Mouse (Mus musculus) cerebellum, postnatal 4 days (tissue): ENCODE data around the gene Ticam1.
"Not testable (repeated sequence)": the region's sequence is repeated elsewhere in the genome, so short reads cannot be mapped to it uniquely, and the experiment has no call there.

Source experiments
- DNase-seq, 2 experiments: peaks; one replicate each; pipeline ENCODE4 v3.0.0; 2022; ENCODE audit warnings: low spot score in 2 of 2, mixed read lengths in 1 of 2

The Ticam1 gene

DNA sequence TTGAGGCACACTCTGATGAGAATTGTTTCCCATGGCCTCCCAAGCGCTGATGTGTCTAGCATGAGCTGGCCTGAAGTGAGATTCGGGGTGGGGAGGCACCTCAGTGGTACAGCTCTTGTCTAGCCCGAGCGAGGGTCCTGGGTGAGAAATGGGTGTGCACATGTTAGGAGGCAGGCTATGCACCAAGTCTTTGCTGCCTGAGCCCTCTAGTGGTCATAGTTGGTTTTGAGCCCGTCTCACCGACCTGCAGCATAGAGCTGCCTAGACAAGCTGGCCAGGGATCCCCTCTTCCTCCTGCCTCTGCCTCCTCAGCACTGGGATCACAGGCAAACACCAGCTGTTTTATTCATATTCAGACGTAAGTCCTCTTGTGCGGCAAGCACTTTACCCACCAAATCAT, 12.6 kb downstream of the Ticam1 start:
- peak in 1 of 2 experiments; percentile 78 for DNase-seq

DNA sequence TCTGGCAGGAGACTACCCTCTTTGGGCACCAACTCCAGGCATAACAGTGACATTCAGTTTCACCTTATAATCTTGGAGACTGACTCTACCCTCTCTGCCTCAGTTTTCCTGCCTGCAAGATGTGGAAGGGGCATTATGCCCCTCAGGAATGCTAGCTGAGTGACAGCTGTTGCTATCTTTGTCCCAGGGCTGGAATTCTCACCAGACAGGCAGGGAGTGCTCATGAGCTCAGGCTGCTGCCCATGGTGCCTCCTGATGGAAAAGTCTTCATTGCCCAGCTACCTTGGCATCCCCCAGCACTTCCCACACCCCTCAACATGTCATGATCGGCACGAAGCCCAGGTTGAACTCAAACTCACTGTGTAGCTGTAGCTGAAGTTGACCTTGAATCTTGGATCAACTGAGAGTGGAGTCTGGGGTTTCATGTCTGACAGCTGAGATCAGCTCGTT, 13.9 kb downstream of the Ticam1 start:
- DNase-seq: no peak

DNA sequence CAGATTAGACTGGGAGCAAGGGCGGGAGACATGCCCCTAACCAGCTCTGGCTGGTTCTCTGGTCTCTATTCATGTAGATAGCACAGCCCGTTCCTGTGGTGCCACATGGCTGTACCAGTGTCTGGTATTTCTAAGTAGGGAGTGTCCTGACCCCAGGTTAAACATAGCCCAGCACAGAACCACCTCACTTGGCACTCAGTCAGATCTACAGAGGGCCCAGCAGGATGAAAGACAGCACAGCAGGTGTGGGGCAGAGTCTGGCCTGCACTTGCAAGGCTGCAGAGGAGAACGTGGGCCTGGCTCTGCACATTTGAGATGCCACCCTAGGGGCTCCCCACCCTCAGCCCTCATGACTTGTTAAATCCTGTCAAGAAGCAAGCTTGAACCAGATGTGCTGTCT, 15.4 kb downstream of the Ticam1 start:
- DNase-seq: no peak

DNA sequence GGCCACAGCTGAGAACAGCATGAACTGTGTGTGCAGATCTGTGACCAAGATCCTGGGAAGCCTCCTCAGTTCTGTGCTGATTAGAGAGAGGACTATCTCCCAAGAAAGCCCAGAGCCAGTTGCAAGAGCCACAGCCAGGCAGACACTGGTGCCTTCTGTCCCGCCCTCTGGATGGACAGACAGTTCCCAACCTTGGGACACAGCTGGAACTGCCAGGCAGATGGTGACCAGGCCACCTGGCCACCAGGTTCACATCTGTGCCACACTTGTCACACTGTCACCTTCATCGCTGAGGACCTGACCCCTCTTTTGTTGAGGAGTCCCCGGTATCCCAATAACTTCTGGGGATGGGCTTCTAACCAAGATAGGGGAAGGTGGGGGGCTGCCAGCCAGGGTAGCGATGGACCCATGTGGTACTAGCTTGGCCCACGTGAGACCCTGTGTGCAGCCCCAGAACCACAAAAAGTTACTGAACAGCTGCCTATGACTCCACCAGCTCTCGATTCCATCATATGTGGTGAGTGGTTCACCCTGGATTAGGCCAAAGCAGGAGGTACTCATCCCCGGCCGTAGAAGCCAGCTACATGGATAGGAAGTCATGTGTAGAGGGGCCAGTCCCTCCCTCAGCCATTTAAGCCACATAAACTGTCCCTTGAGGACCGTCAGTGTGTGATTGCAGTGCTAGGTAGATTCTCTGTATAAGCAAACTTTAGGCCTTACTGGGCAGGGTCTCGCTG, 17.1 kb downstream of the Ticam1 start:
- DNase-seq: no peak

DNA sequence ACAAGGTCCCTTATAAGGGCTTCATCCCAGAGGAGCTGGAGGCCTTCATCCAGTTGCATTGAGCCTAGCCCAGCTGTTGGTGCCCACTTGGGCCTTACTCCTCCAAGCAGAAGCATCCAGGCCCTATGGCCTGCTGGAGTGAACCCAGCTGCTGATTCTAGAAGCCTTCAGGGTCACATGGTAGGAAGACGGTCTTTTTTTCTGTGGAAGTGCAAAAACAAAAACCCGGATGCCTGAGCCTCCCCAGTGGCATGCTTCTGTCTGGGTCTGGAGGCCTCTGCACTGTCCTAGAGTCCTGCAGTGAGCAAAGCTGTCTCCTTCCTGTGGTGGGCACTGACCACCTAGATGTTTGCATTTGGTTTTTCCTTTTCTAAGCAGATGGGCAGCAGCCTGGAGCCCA, 17.8 kb downstream of the Ticam1 start:
- DNase-seq: not testable (repeated sequence)

DNA sequence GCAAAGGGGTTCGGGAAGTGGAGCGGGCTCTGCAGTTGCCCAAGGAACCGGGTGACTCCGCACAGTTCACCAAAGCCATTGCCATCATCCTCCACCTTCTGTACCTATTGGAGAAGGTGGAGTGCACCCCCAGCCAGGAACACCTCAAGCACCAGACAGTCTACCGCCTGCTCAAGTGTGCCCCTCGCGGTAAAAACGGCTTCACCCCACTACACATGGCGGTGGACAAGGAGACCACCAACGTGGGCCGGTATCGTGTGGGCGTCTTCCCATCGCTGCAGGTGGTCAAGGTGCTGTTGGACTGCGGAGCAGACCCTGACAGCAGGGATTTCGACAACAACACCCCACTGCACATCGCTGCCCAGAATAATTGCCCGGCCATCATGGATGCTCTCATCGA, 18.3 kb downstream of the Ticam1 start:
- not testable (repeated sequence) for DNase-seq

DNA sequence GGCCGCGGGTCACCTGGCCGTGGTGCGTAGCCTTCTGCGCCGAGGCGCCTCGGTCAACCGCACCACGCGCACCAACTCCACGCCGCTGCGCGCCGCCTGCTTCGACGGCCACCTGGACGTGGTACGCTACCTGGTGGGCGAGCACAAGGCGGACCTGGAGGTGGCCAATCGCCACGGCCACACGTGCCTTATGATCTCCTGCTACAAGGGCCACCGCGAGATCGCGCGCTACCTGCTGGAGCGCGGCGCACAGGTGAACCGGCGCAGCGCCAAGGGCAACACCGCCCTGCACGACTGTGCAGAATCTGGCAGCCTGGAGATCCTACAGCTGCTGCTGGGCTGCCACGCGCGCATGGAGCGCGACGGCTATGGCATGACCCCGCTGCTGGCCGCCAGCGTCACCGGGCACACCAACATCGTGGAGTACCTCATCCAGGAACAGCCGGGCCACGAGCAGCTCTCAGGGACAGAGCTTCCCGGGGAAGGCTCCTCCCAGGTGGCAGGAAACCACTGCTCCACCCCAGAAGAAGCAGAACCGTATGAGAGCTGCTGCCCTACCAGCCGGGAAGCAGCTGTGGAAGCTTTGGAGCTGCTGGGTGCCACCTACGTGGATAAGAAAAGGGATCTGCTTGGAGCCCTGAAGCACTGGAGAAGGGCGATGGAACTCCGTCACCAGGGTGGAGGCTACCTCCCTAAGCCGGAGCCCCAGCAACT, 19.2 kb downstream of the Ticam1 start:
- DNase-seq: peak in 1 of 2 experiments; percentile 30

DNA sequence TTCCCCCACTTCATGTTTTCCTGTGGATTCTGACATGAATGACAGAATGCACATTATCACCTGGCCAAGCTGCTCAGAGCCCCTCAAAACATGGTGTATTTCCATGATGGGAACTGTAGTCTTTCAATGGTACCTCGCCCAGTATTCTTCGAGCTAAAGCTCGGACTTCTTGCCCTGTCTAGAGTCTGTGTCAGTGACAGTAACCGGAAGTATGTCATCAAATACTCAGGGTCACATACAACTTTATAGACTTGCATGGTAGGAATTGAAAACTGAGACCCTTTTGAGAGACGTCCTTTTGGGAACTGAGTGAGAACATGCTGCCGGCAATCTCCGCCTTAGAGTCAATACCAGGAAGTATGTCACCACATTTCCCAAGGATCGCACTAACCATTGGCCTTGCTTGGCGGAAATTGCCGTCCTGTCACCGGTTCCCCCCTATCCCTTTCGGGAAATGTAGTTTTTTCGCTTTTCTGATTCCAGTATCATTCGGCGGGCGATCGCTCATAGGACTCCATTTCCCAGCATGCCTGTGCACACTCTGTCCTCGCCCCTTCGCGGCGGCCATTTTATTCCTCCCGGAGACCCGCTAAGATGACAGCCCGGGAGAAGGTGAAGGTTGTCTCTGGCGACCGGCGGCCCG, 20.2 kb downstream of the Ticam1 start, which contains the start of gene Fem1a:
Fem1a (plus strand) TSS at position 572 of the 643 bp plus-strand sequence.
- DNase-seq: peak; percentile 69 to 86

DNA sequence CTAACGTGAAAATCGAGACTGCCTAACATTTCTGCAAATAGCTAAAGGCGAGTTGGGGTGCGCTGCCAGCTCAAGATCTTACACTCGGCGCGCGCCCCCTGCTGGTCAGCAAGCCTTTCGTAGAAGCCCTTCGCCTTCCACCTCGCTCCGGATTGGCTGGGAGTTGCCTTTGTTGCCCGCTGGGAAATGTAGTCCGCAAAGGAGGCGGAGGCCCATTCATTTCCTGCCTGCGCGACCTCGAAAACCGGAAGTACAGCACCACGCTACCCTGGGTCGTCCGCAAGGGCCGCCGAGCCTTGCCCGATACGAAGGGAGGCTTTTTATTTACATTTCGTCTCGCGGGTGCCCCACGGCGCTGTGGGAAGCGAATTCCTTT, 20.7 kb downstream of the Ticam1 start:
- peak; percentile 98 to 99 for DNase-seq

DNA sequence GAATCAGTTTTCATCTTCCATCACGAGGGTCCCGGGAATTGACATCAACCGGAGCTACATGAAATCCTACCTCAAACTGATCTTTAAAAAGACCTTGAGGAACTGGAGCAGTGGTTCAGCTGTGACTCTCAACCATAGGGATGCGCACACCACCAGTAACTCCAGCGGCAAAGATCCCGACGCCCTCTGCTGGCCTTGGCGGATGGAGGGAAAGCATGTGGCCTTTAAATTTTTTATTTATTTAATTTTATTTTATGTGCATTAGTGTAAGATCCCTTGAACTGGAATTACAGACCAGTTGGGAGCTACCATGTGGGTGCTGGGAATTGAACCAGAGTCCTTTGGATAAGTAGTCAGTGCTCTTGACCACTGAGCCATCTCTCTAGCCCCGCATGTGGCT, 21.2 kb downstream of the Ticam1 start:
- DNase-seq: peak in 1 of 2 experiments; percentile 70

DNA sequence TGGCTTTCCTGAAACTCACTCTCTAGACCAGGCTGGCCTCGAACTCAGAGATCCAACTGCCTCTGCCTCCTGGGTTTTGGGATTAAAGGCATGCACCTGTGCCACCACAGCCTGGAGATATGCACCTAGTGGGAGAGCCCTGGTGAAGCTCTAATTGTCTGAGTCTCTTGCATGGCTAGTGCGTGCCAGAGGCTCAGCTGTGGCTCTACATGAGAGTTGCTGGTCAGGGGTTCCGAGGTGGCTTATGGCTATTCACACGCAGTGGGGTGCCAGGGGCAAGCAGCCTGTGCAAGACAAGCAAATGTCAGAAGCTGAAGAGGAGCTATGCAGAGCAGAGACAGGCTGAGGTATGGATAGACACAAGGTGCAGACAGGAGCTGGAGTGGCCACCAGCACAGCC, 21.9 kb downstream of the Ticam1 start:
- DNase-seq: no peak

DNA sequence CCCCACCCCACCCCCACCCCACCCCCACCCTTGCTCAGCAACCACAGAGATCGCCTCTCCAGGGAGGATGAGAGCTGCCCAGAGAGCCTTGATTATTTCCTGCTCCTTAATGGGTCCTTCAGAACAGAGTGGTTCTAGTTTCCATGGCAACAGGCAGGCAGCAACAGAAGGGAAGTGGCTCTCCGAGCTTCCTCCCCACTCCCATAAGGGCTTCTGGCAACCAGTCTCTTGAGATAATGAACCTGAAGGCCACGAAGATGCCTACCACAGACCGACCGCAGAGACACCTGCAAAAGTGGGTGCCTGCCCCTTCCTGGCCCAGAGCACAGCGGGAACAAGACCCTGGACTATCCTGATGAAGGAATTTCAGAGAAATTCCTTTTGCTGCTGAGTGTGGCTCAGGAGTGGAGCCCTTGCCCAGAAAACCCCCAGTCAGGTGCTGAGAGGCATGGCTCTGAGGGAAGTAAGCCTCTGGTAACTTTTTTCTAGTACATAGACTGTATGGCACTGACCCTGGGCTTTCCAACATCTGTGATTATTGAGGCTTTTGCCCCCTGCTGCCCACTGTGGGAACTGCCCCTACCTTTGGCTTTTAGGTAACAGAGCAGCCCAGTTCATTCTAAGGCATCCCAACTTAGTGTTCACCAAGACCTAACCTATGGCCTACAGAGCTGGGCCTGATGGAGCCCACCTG, 25.3 kb downstream of the Ticam1 start:
- DNase-seq: peak in 1 of 2 experiments; percentile 69

DNA sequence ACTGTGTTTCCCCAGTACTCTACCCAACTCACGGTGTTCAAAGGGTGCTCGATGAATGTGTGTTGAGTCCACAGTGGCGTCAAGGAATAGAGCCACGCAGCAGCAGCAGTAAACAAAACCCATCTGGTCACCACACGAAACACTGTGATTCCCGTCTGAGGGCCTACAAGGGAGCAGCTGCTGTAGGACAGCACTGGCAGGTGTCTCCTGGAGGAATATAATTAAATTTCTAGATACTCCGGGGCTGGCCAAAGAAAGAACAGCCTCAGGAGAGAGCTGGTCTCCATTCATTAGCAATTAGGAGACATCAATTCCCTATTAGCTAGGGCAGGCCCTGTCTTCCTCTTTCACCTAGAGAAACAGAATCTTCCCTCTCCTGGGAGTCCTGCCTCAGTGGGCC, 31.0 kb downstream of the Ticam1 start:
- no peak for DNase-seq

DNA sequence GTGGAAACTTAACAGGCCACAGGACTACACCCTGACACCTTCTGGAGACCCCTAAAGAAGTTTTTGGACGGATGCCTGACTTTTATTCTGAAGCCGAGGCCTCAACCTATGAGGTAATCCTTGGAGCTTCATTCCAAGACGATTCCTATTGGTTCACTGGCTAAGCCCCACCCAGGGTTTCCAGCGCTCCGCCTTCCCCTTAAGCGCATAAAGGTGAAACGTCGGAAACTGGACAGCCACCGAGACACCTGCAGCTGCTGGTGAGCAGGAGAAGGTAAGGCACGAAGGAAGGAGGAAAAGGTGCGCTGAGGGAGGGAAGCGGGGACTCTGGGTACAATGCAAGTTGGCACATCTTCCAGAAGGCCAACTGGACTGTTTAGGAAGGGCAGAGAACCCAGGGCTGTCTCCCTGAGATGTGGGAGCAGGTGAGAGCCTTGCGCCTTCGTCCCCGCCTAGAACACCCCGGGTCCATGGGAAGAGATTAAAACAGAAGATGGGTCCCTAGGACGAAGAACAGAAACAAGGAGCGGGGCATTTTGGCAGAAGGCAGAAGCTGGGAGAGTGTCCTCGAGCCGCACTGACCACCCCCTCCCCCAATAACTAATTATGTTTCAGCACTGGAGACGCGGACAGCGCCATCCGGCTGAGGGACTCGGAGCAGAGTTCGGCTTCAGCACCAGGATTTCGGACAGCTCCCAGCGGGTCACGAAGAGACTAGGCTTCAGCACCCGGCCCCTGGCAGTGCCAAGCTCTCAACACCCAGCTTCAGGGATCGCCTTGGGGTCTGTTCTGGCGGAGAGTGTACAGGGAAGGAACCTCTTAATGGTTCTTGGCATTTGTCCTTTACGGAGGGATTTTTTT, 34.8 kb downstream of the Ticam1 start:
- DNase-seq: peak; percentile 73 to 74

DNA sequence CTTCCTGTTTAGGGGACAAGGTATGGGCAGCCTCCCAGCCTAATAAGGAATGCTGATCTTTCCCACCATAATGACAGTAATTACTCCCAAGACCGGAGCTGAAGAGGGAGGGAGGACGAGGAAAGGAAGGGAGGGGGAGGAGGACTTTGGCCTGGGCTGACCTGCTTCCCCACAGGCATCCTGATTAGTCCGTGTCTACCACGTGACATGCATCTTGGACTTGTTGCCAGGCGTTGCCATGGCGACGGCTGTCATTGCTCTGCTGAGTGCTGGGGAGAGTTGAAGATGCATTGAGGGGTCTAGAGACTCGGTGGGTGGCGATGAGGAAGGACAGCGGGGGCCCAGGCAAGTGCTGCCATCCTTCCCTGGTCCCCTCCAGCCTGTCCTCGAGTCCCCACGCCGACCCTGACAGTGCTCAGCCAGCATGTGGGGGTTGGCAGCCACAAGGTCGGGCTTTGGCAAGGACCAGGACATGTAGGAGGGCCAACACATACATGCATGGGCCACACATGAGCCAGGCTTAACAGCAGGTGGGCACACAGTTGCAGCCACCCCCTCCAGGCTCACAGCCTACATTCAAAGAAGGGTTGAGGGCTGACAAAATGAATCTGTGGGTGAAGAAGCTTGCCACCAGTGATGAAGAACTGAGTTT, 42.6 kb downstream of the Ticam1 start:
- DNase-seq: peak; percentile 57 to 85

DNA sequence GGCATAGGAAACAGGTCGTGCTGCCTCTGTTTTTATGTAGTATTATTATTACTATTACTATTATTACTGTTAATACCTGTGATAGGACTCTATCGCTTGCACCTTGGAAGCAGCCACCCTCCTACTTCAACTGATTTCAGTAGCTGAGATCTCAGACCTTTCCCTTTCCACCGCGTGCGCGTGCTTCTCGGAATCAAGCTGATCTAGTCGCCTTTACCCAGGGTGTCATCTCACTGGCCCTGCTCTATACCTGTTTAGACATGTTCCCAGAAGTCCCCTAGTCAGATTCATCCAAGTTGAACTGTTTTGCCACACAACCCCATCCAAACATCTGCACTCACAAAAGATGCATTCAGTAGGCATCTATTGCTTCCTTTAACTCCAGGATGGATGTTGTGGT, 43.2 kb downstream of the Ticam1 start:
- no peak for DNase-seq

DNA sequence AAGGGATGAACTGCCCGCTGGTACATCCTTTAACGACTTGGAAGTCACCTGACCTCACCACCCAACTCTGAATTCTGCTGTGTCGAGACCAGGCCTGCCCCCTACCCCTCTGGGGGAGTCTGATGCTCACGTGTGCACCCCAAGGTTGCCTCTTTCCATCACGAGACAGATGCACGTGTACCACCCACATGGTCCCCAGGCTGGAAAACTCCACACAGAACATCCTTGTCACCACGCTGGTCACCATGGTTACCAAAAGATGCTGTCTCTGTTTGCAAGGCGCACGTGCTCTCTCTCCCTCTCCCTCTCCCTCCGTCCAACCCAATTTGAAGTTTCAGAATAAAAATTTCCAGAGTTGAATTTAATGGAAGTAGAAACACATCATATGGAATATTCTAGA, 46.6 kb downstream of the Ticam1 start:
- DNase-seq: no peak

DNA sequence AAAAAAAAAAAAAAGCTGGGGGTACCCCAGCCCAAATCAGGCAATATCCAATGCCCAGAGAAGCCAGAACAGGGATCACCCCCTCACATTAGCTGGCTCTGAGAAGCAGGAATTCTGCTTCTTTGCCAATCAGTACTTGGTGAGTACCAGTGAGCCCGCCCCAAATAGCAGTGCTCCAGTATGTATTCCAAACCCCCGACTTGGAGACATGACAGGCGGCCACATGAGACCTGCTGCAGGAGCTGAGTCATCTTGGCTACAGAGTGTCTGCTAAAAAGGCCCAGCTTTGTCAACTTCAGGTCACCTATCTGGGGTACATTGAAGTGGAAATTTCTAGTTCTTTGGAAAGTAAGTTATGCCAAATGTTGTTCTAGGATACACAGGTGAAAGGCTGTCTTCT, 50.0 kb downstream of the Ticam1 start:
- no peak for DNase-seq

DNA sequence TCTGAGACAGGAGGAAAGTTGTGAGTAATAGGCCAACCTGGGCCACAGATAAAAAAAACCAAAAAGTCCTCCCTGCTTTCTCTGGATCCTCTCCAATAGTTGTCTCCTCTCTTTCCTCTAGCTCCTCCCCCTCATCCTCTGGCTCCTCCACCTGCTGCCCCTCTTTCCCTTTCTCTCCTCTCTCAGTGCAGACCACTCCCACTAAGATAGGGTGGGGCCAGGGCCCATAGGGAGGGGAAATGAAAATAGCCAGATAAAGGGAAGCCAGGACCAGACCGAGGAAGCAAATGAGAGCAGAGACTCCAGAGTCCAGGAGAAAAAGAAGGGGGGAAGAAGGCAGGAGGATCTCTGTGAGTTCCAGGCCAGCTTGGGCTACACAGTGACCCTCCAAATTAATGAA, 51.7 kb downstream of the Ticam1 start:
- DNase-seq: no peak

DNA sequence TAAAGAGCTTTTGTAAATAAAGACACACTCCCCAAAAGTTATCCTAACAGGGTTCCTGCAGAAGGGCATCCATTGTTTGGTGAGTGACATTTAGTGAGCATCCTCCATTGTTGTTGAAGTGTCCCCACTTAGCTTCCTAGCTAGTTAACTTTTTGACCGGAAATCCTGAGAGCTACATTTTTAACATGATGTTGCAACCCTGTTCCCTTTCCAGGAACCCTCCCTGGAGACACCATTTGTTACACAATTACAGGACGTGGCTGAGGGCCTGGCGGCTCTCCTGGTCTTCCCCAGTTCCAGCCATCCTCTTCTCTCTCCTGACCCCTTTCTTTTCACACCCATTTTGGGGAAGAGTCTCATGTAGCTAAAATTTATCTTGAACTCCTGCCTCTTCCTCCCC, 56.8 kb downstream of the Ticam1 start:
- DNase-seq: no peak
